Mouse (Mus musculus) bone marrow, adult 2 months (tissue): ENCODE data around the gene Renbp. TPM values are rescaled to one million over a fixed set of nuclear protein-coding genes. Genes with fewer than 3 reads are reported as not detected.

Source experiments
- H3K27ac ChIP-seq: fragments of 200-500 bp; 2 replicates; pipeline ENCODE4 v1.5.1; 2012; ENCODE audit warnings: low read depth, mild to moderate bottlenecking, control low read depth, inconsistent platforms, low read length; ENCODE audit not compliant: control insufficient read depth, poor library complexity, insufficient read depth
- H3K4me1 ChIP-seq: fragments of 200-500 bp; 2 replicates; pipeline ENCODE4 v1.6.1; 2011; ENCODE audit warnings: low read length; ENCODE audit not compliant: control insufficient read depth, insufficient read depth
- H3K4me3 ChIP-seq: fragments of 200-500 bp; replicated peaks from 2 replicates; pipeline ENCODE3; 2011; ENCODE audit warnings: mild to moderate bottlenecking, low read depth, low read length, control low read depth; ENCODE audit not compliant: control insufficient read depth
- CTCF ChIP-seq: fragments of 200-500 bp; IDR thresholded peaks from 2 replicates; pipeline ENCODE4 v1.5.1; 2011; ENCODE audit warnings: low read length, control low read depth; ENCODE audit not compliant: control insufficient read depth, insufficient read depth
- POLR2A ChIP-seq: fragments of 200-500 bp; IDR thresholded peaks from 2 replicates; pipeline ENCODE4 v1.6.1; 2011; ENCODE audit warnings: low read depth, mild to moderate bottlenecking, control low read depth, low read length, borderline replicate concordance; ENCODE audit not compliant: control insufficient read depth
- WGBS: fragments of 180-500 bp; shearing (Covaris S2); methylation state at CpG from one replicate; pipeline ENCODE4 v1.1.7; 2018; 5-methylcytosine and 5-hydroxymethylcytosine counted together
- polyA plus RNA-seq: library from polyadenylated mRNA; stranded (reverse); fragments of >200 nt; gene quantifications from 2 replicates; pipeline ENCODE4 v1.2.4, GENCODE M21; 2011; ENCODE audit warnings: low replicate concordance; ENCODE audit not compliant: missing spikeins, insufficient read depth, insufficient read length

The Renbp gene
- polyA plus RNA-seq, 1 experiment, result 48.6 TPM

GRCm38 (mm10) chrX:73966248-73967176 lies 35.9 kb upstream of the Renbp start, which contains the start of gene Hcfc1:
TSS of gene Hcfc1 (minus strand) at chrX:73966357.
- peak within 1 kb of the TSS; percentile 98 for H3K4me3 ChIP-seq
- TF ChIP-seq POLR2A, result no peak; the same call in 1 of the 2 replicates
- no peak for TF ChIP-seq CTCF
- peak within 1 kb of the TSS; percentile 100 for H3K27ac ChIP-seq
- no peaks in the 10 kb centered on the region for H3K4me1 ChIP-seq
- 15% methylated on average over 58 of the region's 58 CpGs for WGBS

DNA sequence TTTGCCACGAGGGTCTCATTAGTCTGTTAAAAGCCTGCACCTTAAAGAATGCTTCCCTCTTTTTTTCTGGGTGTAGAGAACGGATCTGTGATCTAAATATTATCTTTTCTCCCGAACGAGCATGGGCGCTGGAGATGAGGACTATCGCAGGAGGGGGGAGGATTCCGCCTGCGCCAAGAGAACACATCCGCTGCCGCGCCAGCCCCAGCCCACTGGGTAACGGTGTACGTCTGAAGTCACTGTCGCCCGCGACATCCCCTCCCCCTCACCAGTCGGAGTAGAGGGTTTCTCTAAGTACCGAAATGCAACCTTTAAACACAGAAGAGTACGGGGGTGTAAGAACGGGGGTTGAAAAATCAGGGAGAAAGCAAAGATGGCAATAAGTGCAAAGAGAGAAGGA lies 34.7 kb upstream of the Renbp start:
- H3K4me1 ChIP-seq, result no peaks in the 10 kb centered on the region; the same call in 1 of the 2 replicates
- no peak for TF ChIP-seq CTCF
- TF ChIP-seq POLR2A, result peak; percentile 39; the same call in 1 of the 2 replicates
- 12% methylated on average over 20 of the region's 20 CpGs for WGBS

DNA sequence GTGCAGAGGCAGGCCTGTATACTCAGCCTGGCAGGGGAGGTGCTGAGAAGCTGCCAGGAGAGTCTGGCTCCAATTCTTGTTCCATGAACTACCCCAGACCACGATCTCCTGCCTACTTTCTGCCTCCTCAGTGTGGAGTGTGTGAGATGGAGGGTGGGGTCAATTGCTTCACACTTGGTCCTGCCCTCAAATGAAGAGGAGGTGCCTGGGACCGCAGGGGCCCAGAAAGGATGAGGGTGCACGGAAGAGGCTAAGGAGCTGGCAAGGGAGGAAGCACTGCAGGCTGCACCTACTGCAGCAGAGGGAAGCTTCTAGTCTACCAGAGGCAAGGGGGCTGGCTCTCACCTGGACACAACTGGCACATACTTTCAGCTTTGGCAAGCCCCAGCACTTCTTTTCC lies 33.7 kb upstream of the Renbp start:
- H3K4me3 ChIP-seq, result peak overlapping the region; percentile 74
- TF ChIP-seq CTCF (no peak), POLR2A (peak; percentile 48; the same call in 1 of the 2 replicates)
- peak overlapping the region; percentile 82 for H3K27ac ChIP-seq
- WGBS, result 14% methylated on average over 3 of the region's 3 CpGs
- H3K4me1 ChIP-seq, result no peaks in the 10 kb centered on the region; the same call in 1 of the 2 replicates

More for the DNA sequence above, 34.7 kb upstream of the Renbp start:
- H3K27ac ChIP-seq, result peak overlapping the region; percentile 100
- peak overlapping the region; percentile 98 for H3K4me3 ChIP-seq

DNA sequence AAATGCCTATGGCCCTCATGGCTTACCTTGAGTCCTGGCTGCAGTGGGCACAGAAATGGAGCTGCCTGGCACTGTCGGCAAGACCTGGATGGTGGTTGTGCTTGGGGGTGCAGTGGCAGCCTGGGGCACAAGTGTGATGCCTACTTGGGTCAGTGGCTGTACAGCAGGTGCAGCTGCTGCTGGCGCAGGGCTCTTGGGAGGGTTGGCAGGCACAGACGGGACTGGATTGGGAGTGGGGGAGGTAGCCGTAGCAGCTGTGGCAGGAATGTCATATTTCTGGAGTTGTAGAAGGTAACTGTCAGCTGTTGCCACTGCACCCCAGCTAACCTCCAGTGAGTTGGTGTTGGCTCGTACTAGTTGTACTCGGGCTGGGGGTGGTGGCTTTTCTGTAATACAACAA lies 24.3 kb upstream of the Renbp start:
- TF ChIP-seq POLR2A, result no peak
- no peak for TF ChIP-seq CTCF
- no peaks in the 10 kb centered on the region for H3K4me1 ChIP-seq
- no peak overlapping the region for H3K4me3 ChIP-seq
- 87% methylated on average over 6 of the region's 6 CpGs for WGBS
- no peak overlapping the region for H3K27ac ChIP-seq

DNA sequence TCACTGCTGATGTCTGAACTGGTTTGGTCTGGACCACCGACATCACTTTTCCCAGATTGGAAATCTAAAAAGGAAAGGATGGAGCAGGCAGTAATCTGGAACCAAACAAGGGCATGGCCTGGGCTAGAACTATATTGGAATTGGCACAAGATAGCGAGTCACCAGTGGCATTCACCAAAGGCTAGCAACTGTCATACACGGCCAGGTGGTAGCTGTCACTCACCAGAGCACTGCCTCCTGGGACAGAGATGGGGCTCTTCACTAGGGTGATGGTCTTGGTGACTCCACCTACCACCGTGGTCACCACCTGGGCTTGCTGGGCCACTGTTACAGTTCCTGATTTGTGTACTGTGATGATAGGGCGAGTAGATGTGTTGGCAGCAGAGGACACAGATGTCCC lies 22.0 kb upstream of the Renbp start:
- WGBS, result 83% methylated on average over 5 of the region's 5 CpGs
- no peaks in the 10 kb centered on the region for H3K4me1 ChIP-seq
- H3K4me3 ChIP-seq, result no peak overlapping the region
- H3K27ac ChIP-seq, result no peak overlapping the region
- TF ChIP-seq POLR2A, result no peak
- TF ChIP-seq CTCF, result no peak

DNA sequence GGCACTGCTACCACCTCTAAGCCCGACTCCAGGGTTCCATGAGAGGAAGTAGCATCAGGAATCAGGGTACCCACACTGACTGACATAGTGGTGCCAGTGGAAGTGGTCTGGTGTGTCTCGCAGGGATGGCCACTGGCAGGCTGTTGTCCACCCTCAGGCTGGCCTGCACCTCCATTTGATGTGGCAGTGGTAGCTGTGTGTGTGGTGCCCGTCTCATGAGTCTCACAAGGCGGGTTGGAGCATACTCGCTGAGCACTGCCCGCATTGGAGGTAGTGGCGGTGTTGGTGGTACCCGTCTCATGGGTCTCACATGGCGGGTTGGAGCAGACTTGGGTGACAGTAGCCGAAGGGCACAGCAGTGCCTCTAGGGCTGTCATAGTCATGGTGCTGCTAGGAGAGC lies 18.7 kb upstream of the Renbp start:
- Histone ChIP-seq H3K4me3 (no peak overlapping the region), H3K4me1 (no peaks in the 10 kb centered on the region), H3K27ac (no peak overlapping the region)
- WGBS, result 81% methylated on average over 10 of the region's 10 CpGs
- TF ChIP-seq CTCF (no peak), POLR2A (no peak)

- Histone ChIP-seq H3K4me1 (no peaks in the 10 kb centered on the region), H3K4me3 (no peak overlapping the region), H3K27ac (no peak overlapping the region)
- peak; percentile 33 for TF ChIP-seq CTCF
- no peak for TF ChIP-seq POLR2A
- WGBS, result 20% methylated on average over 4 of the region's 4 CpGs
Measured at GRCm38 (mm10) chrX:73948647-73949046, 18.0 kb upstream of the Renbp start.

DNA sequence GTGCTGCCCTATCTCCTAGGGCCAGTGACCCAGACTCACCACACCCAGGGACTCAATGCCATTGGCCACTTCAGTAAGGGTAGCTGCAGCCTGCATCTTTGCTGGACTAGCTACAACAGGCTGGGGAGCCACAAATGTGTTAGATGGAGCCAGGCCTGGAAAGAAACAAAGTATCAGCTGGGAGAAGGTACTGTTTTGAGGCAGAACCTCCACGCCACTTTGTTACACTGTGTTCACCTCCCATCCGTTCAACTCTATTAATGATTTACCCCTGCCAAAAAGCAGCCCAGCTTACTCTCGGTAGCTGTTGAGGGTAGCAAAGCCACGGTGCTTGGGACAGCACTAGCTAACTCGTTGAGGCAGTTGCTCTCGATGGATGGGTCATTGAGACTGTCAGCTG lies 16.2 kb upstream of the Renbp start:
- no peak overlapping the region for H3K4me3 ChIP-seq
- TF ChIP-seq POLR2A (no peak), CTCF (no peak)

More for the DNA sequence above, 16.2 kb upstream of the Renbp start:
- H3K27ac ChIP-seq, result no peak overlapping the region
- 91% methylated on average over 6 of the region's 6 CpGs for WGBS
- H3K4me1 ChIP-seq, result no peaks in the 10 kb centered on the region
